Mouse (Mus musculus) myocyte (in vitro differentiated cells): ENCODE results near the gene Mdc1. TPM values are rescaled to one million over a fixed set of nuclear protein-coding genes. Genes with fewer than 3 reads are reported as not detected.

Source experiments
- H3K27me3 ChIP-seq: one replicate; pipeline ENCODE4 v1.6.1; 2011; ENCODE audit not compliant: control insufficient read depth, insufficient read depth, insufficient read length
- H3K36me3 ChIP-seq: one replicate; pipeline ENCODE4 v1.6.1; 2011; ENCODE audit not compliant: control insufficient read depth, insufficient read depth
- H3K4me2 ChIP-seq: one replicate; pipeline ENCODE4 v1.6.1; 2011; ENCODE audit warnings: low read depth, control low read depth
- H3K4me3 ChIP-seq: one replicate; pipeline ENCODE4 v1.5.1; 2011; ENCODE audit warnings: mild to moderate bottlenecking, control low read depth, moderate library complexity
- H3K79me2 ChIP-seq: one replicate; pipeline ENCODE4 v1.6.1; 2011; ENCODE audit not compliant: control insufficient read depth, insufficient read depth
- H3ac ChIP-seq: one replicate; pipeline ENCODE4 v1.6.1; 2011; ENCODE audit not compliant: control insufficient read depth, insufficient read length
- CEBPB ChIP-seq: IDR thresholded peaks from 2 replicates; pipeline ENCODE4 v1.6.1; 2011; ENCODE audit warnings: mild to moderate bottlenecking, moderate library complexity; ENCODE audit not compliant: poor library complexity, insufficient read depth, severe bottlenecking
- E2F4 ChIP-seq: IDR thresholded peaks from one replicate; pipeline ENCODE4 v1.6.1; 2011; ENCODE audit warnings: mild to moderate bottlenecking, control low read depth, moderate library complexity; ENCODE audit not compliant: insufficient read depth
- MAX ChIP-seq: IDR thresholded peaks from one replicate; pipeline ENCODE4 v1.6.1; 2011; ENCODE audit warnings: low read depth, mild to moderate bottlenecking, control low read depth
- MYOD1 ChIP-seq, 3 experiments: IDR thresholded peaks; one replicate each; pipeline ENCODE4 v1.6.1; 2011; ENCODE audit warnings: control low read depth in 2 of 3, low read depth in 2 of 3, mild to moderate bottlenecking in 2 of 3, moderate library complexity in 1 of 3; ENCODE audit not compliant: insufficient read length in 2 of 3, control insufficient read depth in 1 of 3
- MYOG ChIP-seq, 3 experiments: IDR thresholded peaks; one replicate each; pipeline ENCODE4 v1.6.1; 2011; ENCODE audit warnings: control low read depth in 2 of 3, low read depth in 2 of 3, mild to moderate bottlenecking in 2 of 3; ENCODE audit not compliant: insufficient read length in 2 of 3, control insufficient read depth in 1 of 3, insufficient read depth in 1 of 3
- POLR2A ChIP-seq: IDR thresholded peaks from one replicate; pipeline ENCODE4 v1.6.1; 2011; ENCODE audit warnings: low read depth, mild to moderate bottlenecking, control low read depth, moderate library complexity; ENCODE audit not compliant: insufficient read length
- POLR2AphosphoS2 ChIP-seq: IDR thresholded peaks from one replicate; pipeline ENCODE4 v1.6.1; 2011; ENCODE audit warnings: low read depth, control low read depth; ENCODE audit not compliant: insufficient read length
- REST ChIP-seq: IDR thresholded peaks from one replicate; pipeline ENCODE4 v1.6.1; 2011; ENCODE audit warnings: mild to moderate bottlenecking, control low read depth, moderate library complexity; ENCODE audit not compliant: insufficient read depth, insufficient read length
- SRF ChIP-seq: IDR thresholded peaks from one replicate; pipeline ENCODE4 v1.6.1; 2011; ENCODE audit warnings: low read depth; ENCODE audit not compliant: control insufficient read depth, insufficient read length
- TCF12 ChIP-seq: IDR thresholded peaks from one replicate; pipeline ENCODE4 v1.6.1; 2011; ENCODE audit warnings: mild to moderate bottlenecking, control low read depth; ENCODE audit not compliant: poor library complexity, insufficient read depth, severe bottlenecking
- TCF3 ChIP-seq: IDR thresholded peaks from one replicate; pipeline ENCODE4 v1.6.1; 2011; ENCODE audit warnings: low read depth, control low read depth; ENCODE audit not compliant: insufficient read length
- USF1 ChIP-seq: IDR thresholded peaks from one replicate; pipeline ENCODE4 v1.6.1; 2011; ENCODE audit warnings: low read depth, mild to moderate bottlenecking, control low read depth, moderate library complexity
- polyA plus RNA-seq: library from polyadenylated mRNA; unstranded; fragments of >200 nt; fragmentation: generic; extraction: Trizol; gene quantifications from one replicate; pipeline ENCODE4 v1.2.1, GENCODE M21; 2012; ENCODE audit warnings: missing spikeins

Gene Mdc1
- polyA plus RNA-seq, 1 experiment = 7.0 TPM

GRCm38 (mm10) chr17:35859835-35860234, 18.5 kb downstream of the Mdc1 start:
- Histone ChIP-seq H3K4me3 (no peak overlapping the region), H3K36me3 (no peaks in the 10 kb centered on the region), H3K27me3 (no peaks in the 10 kb centered on the region), H3ac (no peak overlapping the region), H3K79me2 (no peaks in the 10 kb centered on the region), H3K4me2 (no peak overlapping the region)
- TF ChIP-seq MAX = no peak
- TF ChIP-seq MYOG (IDR thresholded peaks at IDR 0.05; ENCODE audit: control insufficient read depth in 1 of 3, insufficient read depth in 1 of 3, insufficient read length in 2 of 3, low read depth in 2 of 3) = no peak
- no peak for TF ChIP-seq E2F4
- no peak for TF ChIP-seq REST
- TF ChIP-seq CEBPB = no peak
- TF ChIP-seq POLR2AphosphoS2 = no peak
- no peak for TF ChIP-seq SRF

DNA sequence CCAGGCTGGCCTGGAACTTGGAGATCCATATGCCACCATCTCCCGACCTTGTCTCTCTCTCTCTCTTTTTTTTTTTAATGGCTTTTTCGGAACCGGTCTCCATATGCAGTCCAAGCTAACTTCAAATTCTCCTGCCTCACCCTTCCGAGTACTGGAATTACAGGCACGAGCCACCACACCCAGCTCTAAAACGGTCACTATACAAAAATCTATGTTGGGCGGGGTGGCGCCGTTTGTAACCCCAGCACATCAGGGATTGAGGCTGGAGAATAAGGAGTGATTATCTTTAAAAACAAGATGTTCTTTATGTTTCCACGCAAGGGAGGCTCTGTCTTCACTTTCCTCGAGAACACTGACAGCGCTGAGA, 19.5 kb downstream of the Mdc1 start:
- Histone ChIP-seq H3K4me3 (peak overlapping the region; percentile 38), H3K36me3 (no peaks in the 10 kb centered on the region), H3K27me3 (no peaks in the 10 kb centered on the region), H3ac (peak overlapping the region; percentile 15), H3K79me2 (no peaks in the 10 kb centered on the region), H3K4me2 (peak overlapping the region; percentile 96)
- TF ChIP-seq MAX = no peak
- no peak for TF ChIP-seq REST
- no peak for TF ChIP-seq E2F4
- no peak for TF ChIP-seq CEBPB
- no peak for TF ChIP-seq SRF
- no peak for TF ChIP-seq POLR2A
- TF ChIP-seq TCF12 = no peak
- TF ChIP-seq POLR2AphosphoS2 = no peak
- TF ChIP-seq MYOD1 (IDR thresholded peaks at IDR 0.05; ENCODE audit: control insufficient read depth in 1 of 3, insufficient read length in 2 of 3, low read depth in 2 of 3) = no peak
- TF ChIP-seq USF1 = no peak
- no peak for TF ChIP-seq TCF3
- TF ChIP-seq MYOG (IDR thresholded peaks at IDR 0.05; ENCODE audit: control insufficient read depth in 1 of 3, insufficient read depth in 1 of 3, insufficient read length in 2 of 3, low read depth in 2 of 3) = no peak

- Histone ChIP-seq H3K4me3 (peak within 1 kb of the TSS; percentile 38), H3K27me3 (no peaks in the 10 kb centered on the region), H3K79me2 (no peaks in the 10 kb centered on the region), H3ac (peak within 1 kb of the TSS; percentile 15), H3K36me3 (no peaks in the 10 kb centered on the region), H3K4me2 (peak within 1 kb of the TSS; percentile 96)
- TF ChIP-seq POLR2A (peak; percentile 87), SRF (no peak), POLR2AphosphoS2 (peak; percentile 92), E2F4 (peak; percentile 75), MYOD1 (IDR thresholded peaks at IDR 0.05; ENCODE audit: control insufficient read depth in 1 of 3, insufficient read length in 2 of 3, low read depth in 2 of 3) (peak in 2 of 3 experiments; percentile 49 to 75), MYOG (IDR thresholded peaks at IDR 0.05; ENCODE audit: control insufficient read depth in 1 of 3, insufficient read depth in 1 of 3, insufficient read length in 2 of 3, low read depth in 2 of 3) (peak; percentile 46 to 81 (median 60))
These were observed 20.0 kb downstream of the Mdc1 start, which contains the start of gene Nrm for GRCm38 (mm10) chr17:35861198-35861857. Gene Nrm (plus strand): TSS chr17:35861318.

- no peak for TF ChIP-seq TCF12
- TF ChIP-seq POLR2A = peak; percentile 32
- TF ChIP-seq POLR2AphosphoS2 = peak; percentile 48
- TF ChIP-seq CEBPB = no peak
- H3ac ChIP-seq = peak overlapping the region; percentile 64
- no peaks in the 10 kb centered on the region for H3K27me3 ChIP-seq
- H3K4me3 ChIP-seq = peak overlapping the region; percentile 90
- H3K36me3 ChIP-seq = no peaks in the 10 kb centered on the region
- H3K79me2 ChIP-seq = peaks cover 34% of the 10 kb centered on the region
- H3K4me2 ChIP-seq = peak overlapping the region; percentile 99
These were observed 23.6 kb downstream of the Mdc1 start for GRCm38 (mm10) chr17:35864832-35865353.

GRCm38 (mm10) chr17:35865481-35866280, 24.4 kb downstream of the Mdc1 start, which contains the start of gene Ppp1r18:
Gene Ppp1r18 (plus strand): TSS chr17:35865593.
- Histone ChIP-seq H3K27me3 (no peaks in the 10 kb centered on the region), H3K79me2 (peaks cover 42% of the 10 kb centered on the region), H3K36me3 (no peaks in the 10 kb centered on the region), H3K4me2 (peak within 1 kb of the TSS; percentile 99), H3K4me3 (peak within 1 kb of the TSS; percentile 90), H3ac (peak within 1 kb of the TSS; percentile 64)
- TF ChIP-seq MAX = no peak
- peak; percentile 60 for TF ChIP-seq POLR2A
- TF ChIP-seq MYOG (IDR thresholded peaks at IDR 0.05; ENCODE audit: control insufficient read depth in 1 of 3, insufficient read depth in 1 of 3, insufficient read length in 2 of 3, low read depth in 2 of 3) = peak; percentile 25 to 93 (median 57)
- no peak for TF ChIP-seq USF1
- TF ChIP-seq CEBPB = no peak
- no peak for TF ChIP-seq E2F4
- TF ChIP-seq POLR2AphosphoS2 = peak; percentile 66
- peak; percentile 44 for TF ChIP-seq TCF3
- no peak for TF ChIP-seq REST
- peak in 2 of 3 experiments; percentile 75 to 90 for TF ChIP-seq MYOD1 (IDR thresholded peaks at IDR 0.05; ENCODE audit: control insufficient read depth in 1 of 3, insufficient read length in 2 of 3, low read depth in 2 of 3)
- TF ChIP-seq SRF = no peak
- no peak for TF ChIP-seq TCF12
